Mouse (Mus musculus) heart, postnatal 0 days (tissue): ENCODE results near the gene Tmem213.

Experiments used
- CTCF ChIP-seq: IDR thresholded peaks from 2 replicates; pipeline ENCODE4 v1.5.1; 2016; ENCODE audit warnings: antibody characterized with exemption, control low read depth, low read depth
- EP300 ChIP-seq: IDR thresholded peaks from 2 replicates; pipeline ENCODE4 v1.6.1; 2016; ENCODE audit warnings: antibody characterized with exemption, low read depth

- no peak for TF ChIP-seq CTCF
- no peak for TF ChIP-seq EP300
These were observed 53.9 kb downstream of the Tmem213 start for GRCm38 (mm10) chr6:38162825-38163504.
